Mouse (Mus musculus) adrenal gland, adult 8-10 months (tissue): Measurements from ENCODE around the gene Lrrc28. TPM values are rescaled to one million over a fixed set of nuclear protein-coding genes. Genes with fewer than 3 reads are reported as not detected.
A peak's percentile ranks its signal among the peaks of the same experiment; 100 is the strongest.

Experiments used
- DNase-seq: peaks from one replicate; pipeline ENCODE4 v3.0.0; 2022
- total RNA-seq, 4 experiments: library from RNA; stranded (reverse); gene quantifications; 2 replicates each; pipeline ENCODE4 v1.2.4; 2022

Gene Lrrc28
- total RNA-seq, 4 experiments from 2014 or later = 24.7 to 32.5 (median 27.5) TPM

DNA sequence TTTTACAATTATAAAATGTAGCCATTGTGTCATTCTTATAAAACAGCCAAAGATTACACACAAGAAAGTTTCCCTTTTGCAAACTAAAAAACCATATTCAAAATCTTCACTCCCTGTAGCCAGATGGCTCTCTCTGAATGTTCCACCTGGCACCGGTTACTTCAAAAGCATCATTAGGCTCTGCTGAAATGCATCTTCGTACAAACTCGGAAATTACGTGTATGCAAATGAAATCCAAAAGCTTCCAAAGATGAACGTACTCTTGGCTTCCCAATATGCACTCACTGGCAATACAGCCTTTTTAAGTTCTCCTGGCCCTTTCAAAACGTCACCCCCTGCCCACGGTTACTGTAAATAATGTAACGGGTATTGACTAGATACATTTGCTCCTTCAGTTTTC lies 777 bp downstream of the Lrrc28 start:
- no peak for DNase-seq

DNA sequence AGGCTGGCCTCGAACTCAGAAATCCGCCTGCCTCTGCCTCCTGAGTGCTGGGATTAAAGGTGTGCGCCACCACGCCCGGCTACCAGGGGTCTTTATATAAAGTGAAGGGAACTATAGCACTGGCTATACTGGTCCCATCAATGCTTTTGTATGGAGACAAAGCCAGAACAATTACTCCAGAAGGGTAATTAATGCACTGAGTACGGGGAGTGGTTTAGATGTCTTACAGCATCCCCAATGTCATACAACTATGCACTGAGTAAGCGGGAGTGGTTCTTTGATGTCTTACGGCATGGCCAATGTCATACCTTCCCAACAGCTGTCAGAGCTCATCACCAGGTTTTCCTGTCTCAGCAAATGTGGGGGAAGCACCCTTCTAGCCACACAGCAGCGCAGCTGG lies 2.1 kb downstream of the Lrrc28 start:
- no peak for DNase-seq

DNA sequence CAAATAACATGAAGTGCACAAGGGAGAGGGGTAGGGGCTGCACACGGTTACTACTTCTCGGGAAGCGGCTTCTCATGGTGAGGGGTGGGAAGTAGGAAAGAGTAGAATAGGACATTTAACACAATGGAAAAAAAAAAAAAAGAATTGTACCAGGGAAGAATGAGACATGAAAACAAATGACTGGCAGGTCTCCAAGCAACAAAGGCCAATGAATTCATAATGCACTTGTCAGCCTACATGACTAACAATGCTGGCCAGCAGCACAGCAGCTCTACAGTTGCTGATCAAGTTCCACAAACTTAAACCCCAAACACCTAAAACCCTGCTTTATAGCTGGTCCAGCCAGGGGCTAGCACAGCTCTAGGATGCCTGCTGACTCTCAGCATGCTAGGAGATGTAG lies 6.1 kb downstream of the Lrrc28 start:
- DNase-seq = no peak

DNA sequence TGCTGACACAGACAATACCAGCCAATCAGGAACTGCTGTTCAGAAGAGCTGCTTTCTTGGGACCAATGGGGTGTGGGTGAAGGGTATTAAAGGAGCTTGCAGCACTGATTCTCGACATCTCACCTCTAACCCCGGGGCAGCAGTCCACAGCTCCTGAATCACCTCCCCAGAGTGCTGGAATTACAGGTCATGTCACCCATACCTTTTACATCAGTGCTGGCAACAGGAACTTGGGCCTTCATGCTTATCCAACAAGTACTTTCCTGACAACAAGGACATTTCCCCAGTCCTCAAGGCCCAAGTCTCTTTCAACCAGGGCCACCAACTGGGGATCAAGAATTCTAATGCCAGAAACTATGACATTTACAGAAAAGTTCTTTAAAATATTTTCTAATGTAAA lies 8.9 kb downstream of the Lrrc28 start:
- DNase-seq = no peak

DNA sequence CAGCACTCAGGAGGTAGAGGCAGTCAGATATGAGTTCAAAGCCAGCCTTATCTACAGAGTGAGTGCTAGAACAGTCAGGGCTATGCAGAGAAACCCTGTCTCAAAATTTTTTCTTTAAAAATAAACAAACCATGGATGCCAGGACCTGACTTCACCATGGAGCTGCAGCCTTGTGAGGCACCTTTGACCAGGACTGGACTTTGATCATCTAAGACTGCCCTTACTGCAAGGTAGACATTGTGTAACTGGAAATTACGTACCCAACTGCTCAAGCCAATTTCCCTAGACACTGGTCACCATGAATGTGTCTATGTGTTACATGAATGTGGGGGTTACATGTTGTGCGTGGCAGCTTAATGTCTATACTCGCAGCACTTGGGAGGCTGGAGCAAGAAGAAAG lies 10.9 kb downstream of the Lrrc28 start:
- DNase-seq = no peak

DNA sequence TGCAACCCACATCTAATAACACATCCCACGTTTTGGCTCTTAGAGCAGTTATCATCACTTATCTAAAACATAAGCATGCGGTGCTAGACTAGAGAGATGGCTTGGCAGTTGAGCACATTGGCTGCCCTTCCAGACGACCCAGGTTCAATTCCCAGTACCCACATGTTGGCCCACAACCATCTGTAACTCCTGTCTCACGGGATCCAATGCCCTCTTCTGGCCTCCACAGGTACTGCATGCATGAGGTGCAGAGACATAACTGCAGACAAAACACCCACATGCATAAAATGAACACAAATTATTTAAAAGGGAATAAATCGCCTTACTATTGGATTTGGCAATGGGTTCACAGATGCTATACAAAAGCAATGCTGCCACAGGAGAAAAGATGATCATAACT lies 12.7 kb downstream of the Lrrc28 start:
- DNase-seq = no peak

DNA sequence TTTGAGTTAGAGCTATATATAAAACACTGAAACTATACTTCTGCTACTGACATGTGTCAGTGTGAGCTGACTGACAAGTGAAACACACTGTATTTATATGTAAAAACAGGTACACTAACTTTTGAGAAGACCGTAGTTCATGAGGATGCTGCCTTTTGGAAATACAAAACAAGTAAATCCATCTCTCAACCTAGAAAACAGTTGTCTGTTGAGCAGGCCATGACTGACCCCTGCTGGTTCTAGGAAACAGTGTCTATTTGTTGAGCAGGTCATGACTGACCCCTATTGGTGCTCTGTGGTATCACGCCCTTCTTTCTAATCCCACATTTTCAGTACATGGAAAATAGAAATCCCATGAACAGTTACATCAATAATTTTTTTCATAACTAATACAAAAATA lies 14.3 kb downstream of the Lrrc28 start:
- peak; percentile 46 for DNase-seq

DNA sequence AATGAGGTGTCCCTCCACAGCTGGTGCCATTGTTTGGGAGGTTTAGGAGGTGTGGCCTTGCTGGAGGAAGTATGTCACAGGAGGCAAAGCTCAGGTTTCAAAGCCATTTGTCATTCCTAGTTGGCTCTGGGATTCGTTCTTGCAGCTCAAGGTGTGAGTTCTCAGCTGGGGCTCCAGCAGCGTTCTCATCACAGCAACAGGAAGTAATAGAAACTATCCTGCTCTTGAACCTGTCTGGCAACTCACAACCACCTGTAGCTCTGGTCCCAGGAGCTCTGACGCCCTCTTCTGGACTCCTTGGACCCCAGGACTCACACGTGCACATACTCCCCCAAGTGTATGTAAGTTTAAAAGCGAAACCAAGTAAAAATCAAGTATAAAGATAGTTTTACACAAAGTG lies 15.4 kb downstream of the Lrrc28 start:
- DNase-seq = no peak

DNA sequence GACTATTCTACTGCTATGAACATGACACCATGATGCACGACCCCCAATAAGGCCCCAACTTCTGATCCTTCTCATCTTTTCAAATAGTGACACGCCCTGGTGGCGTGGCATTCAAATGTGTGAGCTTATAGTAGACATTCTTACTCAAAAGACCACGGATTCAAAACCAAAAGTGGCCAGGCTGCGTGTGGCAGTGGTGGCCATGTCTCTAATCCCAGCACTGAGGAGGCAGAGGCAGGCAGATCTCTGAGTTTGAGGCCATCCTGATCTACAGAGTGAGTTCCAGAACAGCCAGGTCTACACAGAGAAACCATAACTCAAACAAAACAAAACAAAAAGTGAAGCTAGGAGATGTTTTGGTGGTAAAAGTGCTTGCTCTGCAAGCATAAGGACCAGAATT lies 18.4 kb downstream of the Lrrc28 start:
- no peak for DNase-seq

DNA sequence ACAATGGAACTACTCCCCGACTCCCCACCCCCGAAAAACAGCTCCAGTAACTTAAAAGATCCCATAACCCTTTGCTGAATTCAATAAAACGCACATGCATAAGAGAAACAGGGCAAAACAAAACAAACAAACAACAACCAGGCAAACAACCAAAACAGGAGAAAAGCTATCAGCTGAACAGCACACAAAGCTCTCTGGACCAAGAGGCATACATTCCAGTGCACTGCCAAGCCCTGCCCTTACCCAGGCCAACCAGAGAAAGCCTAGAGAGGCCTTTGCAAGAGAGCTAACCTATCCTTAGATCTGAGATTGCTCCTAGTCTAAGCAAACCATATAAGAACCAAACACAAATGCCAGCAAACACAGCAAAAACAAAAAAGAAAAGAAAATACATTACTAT lies 22.9 kb downstream of the Lrrc28 start:
- no peak for DNase-seq

DNA sequence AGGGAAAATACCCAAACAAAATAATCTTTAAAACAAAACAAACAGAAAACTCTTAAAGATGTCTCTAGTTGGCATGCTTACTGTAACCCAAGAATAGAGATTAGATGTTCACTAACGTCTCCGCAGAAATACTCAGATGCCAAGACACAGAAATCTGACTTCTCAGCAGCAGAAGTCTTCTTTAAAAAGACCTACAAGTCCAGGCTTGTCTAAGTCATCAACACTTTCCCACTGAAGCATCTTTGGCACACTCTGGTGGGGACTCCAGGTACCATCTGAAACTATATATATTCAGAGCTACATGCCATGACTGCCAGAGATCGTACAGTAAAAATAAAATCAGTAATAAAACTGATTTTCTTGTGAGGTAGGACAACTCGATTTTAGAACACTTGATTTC lies 25.2 kb downstream of the Lrrc28 start:
- no peak for DNase-seq

DNA sequence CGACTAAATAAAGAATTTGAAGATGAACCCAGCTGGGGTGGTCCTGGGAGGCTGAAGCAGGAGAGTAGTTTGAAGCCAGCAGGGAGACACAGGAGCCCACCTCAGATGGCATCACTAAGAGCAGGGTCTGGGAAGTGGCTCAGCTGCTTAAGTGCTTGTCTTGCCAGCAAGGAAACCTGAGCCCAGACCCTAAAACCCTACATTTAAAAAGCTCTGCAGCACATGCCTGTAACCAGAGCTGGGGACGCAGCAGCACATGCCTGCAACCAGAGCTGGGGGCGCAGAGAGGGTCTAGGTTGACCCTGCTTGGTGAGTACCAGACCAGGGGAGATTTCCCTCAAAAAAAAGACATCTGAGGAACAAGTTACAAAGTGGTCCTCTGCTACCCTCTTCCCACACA lies 26.8 kb downstream of the Lrrc28 start:
- DNase-seq = no peak

DNA sequence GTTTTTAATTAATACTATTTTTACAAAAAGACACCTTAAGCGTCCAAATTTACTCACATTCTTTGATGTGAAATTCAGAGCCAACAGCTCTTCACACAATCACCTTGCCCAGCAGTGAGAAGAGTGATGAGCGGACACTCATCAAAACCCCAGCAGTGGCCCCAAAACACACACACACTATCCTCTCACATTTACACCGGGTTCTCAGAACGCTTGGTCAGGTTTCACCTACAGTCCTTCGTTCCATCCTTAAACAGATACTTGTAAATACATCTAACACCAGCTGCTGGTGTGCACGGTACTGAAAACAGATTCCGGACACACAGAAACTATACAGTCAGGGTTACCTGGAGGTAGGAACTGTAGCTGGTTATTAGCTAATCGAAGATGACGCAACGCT lies 27.4 kb downstream of the Lrrc28 start:
- no peak for DNase-seq

DNA sequence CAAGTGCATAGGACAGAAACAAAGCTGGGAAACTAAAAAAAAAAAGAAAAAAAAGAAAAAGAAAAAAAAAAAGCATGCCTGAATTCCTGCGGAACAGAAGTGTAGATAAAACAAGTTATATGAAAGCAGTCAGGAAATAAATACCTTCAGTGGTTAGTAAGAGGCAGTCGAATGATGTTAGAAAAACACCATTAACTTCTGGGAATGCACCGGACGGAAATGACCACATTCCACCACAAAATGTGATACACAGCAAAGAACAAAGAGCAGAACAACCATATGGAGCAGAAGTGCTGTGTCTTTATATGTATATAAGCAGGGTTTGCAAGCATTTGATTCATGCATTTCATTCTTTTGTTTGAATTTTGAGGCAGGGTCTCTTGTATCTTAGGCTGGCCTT lies 28.2 kb downstream of the Lrrc28 start:
- DNase-seq = no peak

DNA sequence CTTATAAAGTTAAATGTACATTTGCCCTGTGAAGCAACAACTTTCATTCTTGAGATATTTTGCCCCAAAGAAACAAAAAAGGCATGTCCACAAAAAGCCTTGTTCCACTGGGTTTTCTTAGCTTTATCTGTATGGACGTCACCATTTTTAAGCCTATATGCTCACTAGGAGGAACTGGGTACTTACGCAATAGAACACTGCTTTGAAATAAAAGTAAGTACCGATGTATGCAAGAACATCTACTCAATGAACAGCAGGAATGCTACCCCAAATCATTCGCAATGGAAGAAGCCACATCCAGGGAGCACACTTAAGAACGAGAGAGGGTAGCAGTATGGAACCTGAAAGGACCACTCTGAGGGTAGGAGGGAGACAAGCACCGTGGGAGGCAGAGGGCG lies 30.6 kb downstream of the Lrrc28 start:
- DNase-seq = no peak

DNA sequence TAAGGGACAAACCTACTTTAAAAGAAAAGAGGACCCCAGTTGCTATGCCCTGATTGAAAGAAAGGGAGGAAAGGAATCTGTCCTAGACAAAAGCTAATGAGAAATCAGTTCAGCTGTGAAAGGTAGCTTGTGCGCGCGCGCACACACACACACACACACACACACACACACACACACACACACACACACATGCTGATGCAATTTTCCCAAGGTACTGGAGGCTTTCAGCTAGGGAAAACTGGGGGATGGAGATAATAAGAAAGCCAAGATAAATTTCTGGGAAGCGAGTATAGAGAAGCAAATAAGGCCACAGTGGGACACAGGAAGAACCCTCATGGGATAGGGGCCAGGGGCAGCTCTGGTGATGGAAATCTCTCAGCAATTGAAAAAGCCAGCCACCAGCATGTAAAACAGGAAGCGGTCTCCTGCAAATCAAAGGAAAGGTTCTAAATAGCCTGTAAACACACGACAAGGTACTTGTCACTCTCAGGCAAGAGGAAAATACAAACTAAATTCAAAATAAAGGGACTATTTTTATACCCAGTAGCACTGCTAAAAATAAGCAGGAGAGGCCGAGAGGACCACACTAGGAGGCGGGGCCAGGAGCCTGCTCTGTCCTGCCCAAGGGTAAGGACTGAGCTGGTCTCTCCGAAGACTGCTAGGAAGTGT lies 31.1 kb downstream of the Lrrc28 start:
- no peak for DNase-seq

DNA sequence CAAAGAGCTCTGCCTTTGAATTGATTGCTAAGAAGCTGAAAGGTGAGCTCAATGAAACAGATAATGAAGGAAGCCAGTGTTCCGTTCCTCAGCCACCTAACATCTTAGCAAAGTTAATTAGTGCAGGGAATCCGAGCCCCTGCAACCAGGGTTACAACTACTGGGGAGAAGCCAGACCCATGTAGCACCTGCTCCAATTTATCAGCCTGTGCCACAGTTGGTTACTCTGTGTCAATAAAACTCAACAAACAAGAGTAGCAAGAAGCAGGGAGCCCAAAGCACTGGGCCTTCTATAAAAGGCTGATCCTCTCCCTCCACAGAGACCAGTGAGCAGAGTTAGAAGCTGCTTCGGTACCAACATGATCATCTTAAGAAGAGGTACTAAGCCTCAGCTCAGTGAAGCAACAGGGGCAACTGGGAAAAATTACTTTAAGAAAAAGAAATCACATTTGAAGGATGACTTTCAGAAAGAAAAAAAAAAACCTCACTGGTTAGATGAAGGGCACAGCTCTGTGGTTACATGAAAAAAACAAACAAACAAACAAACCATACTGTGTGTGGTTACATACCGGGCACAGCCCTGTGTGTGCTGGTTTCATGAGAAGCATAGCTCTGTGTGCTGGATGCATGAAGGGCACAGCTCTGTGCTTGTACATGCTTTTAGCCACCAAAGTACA lies 36.6 kb downstream of the Lrrc28 start:
- no peak for DNase-seq

DNA sequence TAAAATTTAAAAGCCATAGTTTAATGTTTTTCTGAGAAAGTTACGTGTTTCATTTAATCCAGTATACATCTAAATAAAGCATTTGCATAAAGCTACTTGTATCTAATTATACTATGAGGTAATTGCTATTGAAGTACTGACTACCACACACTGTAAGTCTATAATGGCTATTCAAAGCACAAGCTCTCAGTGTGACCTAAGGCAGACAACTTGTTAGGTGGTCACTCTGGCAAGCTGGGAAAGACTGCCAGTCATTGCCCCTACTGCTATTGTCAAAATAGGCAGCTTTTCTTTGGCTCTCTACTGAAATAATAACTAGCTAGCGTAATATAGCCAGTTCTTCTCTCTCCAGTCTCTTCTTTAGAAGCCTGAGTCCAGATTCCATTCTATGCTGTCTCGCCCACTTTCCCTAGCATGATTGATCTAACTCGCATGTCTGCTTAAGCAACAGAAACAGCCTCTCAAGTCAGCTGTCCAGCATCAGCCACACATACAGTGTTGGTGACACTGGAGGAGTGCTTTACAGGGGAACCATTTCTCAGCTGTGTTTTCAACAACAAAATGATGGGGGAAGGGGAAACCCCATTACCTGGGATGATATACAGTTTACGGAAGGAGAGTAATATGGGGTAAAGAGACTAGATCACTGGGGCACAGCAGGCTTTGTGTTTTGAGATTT lies 37.3 kb downstream of the Lrrc28 start:
- DNase-seq = no peak

DNA sequence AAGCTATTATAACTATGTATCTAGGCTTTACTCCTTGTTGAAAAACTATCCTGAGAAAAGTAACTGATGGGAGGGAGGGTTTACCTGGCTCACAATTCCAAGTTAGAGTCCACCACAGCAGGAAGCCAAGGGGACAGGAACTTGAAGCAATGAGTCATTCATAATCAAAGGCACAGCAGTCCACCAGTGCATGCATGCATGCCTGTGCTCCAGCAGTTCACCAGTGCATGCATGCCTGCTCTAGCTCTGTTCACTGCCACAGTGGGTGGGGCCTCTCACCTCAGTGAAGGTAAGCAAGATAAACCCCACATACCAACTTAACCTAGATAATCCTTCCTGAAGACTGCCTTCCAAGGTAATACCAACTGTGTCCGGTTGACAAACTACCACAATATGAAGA lies 38.8 kb downstream of the Lrrc28 start:
- DNase-seq = no peak

DNA sequence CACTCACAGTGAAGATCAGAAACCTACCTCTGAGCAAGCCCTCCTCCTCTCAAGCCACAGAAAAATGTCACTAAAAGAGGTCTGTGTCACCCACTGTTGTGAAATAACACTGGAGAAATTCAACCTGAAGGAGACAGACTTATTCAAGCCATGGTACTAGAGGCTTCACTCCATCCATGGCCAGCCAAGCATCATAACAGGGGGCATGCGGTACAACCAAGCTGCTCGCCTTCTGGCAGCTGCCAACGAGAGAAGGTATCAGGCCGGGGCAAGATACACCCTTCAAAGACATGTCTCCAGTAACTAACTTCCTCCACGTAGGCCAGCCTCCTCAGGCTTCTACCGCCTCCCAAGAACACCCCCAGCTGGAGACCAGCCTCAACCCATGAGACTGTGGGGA lies 40.0 kb downstream of the Lrrc28 start:
- DNase-seq = no peak

DNA sequence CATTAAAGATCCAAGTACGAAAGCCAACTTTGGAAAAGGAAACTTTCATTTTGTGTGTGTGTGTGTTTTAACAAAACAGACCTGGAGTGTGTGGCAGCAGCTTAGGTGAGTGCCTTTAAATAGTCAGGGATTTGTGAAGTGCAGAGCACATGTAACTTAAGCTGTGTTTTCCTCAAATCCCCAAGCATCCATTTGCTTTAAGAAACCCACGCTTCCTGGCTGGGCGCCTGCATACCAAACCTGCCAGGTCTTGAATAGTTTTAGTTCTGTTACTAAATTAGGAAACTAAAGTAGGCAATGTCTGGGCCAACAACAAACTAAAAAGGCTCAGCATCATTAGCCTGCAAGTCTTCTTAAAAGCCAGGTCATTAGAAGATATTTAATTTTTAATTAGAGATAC lies 47.0 kb downstream of the Lrrc28 start:
- no peak for DNase-seq

DNA sequence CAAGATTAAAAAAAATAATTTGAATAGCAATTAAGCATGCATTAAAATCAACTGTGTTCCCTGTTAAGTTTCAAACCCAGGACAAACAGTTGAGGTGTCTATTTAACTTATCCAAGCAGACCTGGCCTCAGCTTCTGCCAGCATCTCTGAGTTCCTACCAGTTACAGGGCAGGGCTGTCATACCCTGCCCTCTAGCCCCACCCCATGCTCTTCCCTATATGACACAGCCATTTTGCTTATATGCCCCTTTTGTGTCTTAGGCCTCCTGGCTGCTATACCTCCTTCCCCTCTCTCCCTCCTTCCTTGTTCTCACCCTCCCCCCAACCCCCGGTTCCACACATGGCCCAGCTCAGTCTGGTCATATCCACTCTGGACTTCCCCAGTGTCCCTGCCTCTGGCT lies 48.1 kb downstream of the Lrrc28 start:
- DNase-seq = no peak

DNA sequence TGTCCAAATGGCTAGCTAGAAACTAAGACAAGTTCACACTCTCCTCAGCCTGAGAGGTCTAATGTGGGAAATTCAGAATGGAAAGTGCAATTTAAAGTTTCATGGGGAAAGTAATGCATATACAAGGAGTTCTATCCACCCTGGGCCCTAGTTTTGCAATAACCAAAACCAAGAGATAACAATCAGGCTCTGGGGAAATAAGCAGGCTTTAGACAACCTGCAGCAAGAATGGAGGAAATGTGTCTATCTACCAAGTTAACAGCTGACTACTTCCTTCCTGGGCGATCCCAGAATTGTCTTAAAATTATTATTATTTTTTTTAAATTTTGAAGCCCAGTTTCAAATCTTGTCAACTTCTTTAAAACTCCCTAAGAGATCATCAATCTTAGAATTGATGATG lies 48.7 kb downstream of the Lrrc28 start:
- DNase-seq = no peak

DNA sequence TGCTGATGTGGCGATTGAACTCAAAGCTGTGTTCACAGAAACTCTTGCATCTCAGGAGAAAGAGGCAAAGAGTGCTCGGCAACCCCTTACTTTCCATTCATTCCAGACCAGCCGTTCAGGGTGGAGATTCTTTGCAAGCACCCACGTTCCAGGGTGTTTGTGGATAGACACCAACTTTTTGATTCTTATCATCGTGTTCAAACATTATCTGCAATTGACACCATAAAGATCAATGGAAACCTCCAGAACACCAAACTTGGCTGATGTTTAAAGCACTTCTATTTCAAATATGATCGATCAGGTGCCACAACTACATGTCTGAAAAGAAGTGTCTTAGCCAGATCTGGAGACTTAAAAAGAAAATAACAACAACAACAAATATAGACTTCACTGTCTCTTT lies 51.2 kb downstream of the Lrrc28 start:
- no peak for DNase-seq
